In genomic region chr17:31379086-31379485, GRCm38 (mm10) we compare ENCODE assay signal across 26 mouse cellular contexts. TPM values are rescaled to one million over a fixed set of nuclear protein-coding genes. Genes with fewer than 3 reads are reported as not detected.
A peak's percentile ranks its signal among the peaks of the same experiment; 100 is the strongest.
DNase-seq lines count a peak whose midpoint lies in the region; ATAC-seq and TF ChIP-seq lines count a peak whose summit lies in the region.
"Had no signal": no experiment of that assay in that cellular context is flagged by ENCODE, and none has a peak within 500 bp of the region (broad histone marks: within the 10 kb centered on the region; RNA-seq: fewer than 3 reads in every experiment).

No protein-coding gene starts in this region.

- peak; percentile 16; the same call in 1 of the 2 replicates for TF ChIP-seq CTCF in heart, postnatal 0 days (IDR thresholded peaks at IDR 0.05; ENCODE audit: low read depth)
- peak; percentile 25; the same call in 1 of the 2 replicates for TF ChIP-seq CTCF in lung, embryonic 14.5 days (IDR thresholded peaks at IDR 0.05; ENCODE audit: low read depth)
- TF ChIP-seq CTCF in CH12.LX (conservative IDR thresholded peaks at IDR 0.05 in 1 of 2, IDR thresholded peaks at IDR 0.05 in 1 of 2; ENCODE audit: low read depth in 2 of 2, low read length in 2 of 2), result peak in 1 of 2 experiments; percentile 41; a peak in 2 of 4 replicates
- 0 out of 2 replicates have a peak, but pooled peaks have one; percentile 2 for TF ChIP-seq CTCF in brain, embryonic 14.5 days (IDR thresholded peaks at IDR 0.05; ENCODE audit: borderline replicate concordance, extremely low read depth, insufficient read depth, insufficient read length)

- dilution Hi-C loops in CH12.LX (cut with MboI; ENCODE audit: extremely low pct_ligation_motif_present, extremely low pct_unique_long_range_greater_than_20kb, low sequenced_read_pairs), result no loop called here

- 72% methylated on average over 2 of the region's 2 CpGs for WGBS in heart, postnatal 0 days
- 67% methylated on average over 2 of the region's 2 CpGs for WGBS in lung, embryonic 14.5 days

- no peak for ATAC-seq in heart, postnatal 0 days (ENCODE audit: insufficient read depth, low read depth)
- ATAC-seq in lung, embryonic 14.5 days (ENCODE audit: insufficient read depth), result no peak
- ATAC-seq: forebrain, embryonic 16.5 days; liver, embryonic 12.5 days; midbrain, embryonic 15.5 days had no signal

- H3K4me3 ChIP-seq in heart, postnatal 0 days (ENCODE audit: low read depth, low read length), result no peak overlapping the region
- no peak overlapping the region for H3K4me3 ChIP-seq in lung, embryonic 14.5 days (ENCODE audit: low read depth, low read length)
- no peak overlapping the region for H3K4me3 ChIP-seq in CH12.LX (replicated peaks in 1 of 3; ENCODE audit: low read depth in 2 of 3, low read length in 2 of 3, poor library complexity in 1 of 3)
- H3K4me3 ChIP-seq: embryonic facial prominence, embryonic 10.5 days; heart, embryonic 15.5 days; hindbrain, embryonic 10.5 days; limb, embryonic 13.5 days; liver, embryonic 12.5 days; midbrain, embryonic 15.5 days; myocyte; neural tube, embryonic 13.5 days had no signal

- no peak for TF ChIP-seq POLR2A in CH12.LX (IDR thresholded peaks at IDR 0.05; ENCODE audit: low read depth, low read length)
- no peak for TF ChIP-seq POLR2A in brain, embryonic 14.5 days (IDR thresholded peaks at IDR 0.05; ENCODE audit: borderline replicate concordance, extremely low read depth, insufficient read depth, insufficient read length, poor library complexity, severe bottlenecking)

- peaks cover 5% of the 10 kb centered on the region; the same call in 1 of the 2 replicates for H3K27me3 ChIP-seq in heart, postnatal 0 days (ENCODE audit: control insufficient read depth, insufficient read depth, low read length)
- no peaks in the 10 kb centered on the region for H3K27me3 ChIP-seq in lung, embryonic 14.5 days (ENCODE audit: insufficient read depth, low read length)
- peaks cover 48% of the 10 kb centered on the region for H3K27me3 ChIP-seq in CH12.LX (replicated peaks)
- H3K27me3 ChIP-seq: limb, embryonic 13.5 days; midbrain, embryonic 15.5 days; neural tube, embryonic 13.5 days had no signal

- DNase-seq in heart, postnatal 0 days (ENCODE audit: low spot score), result no peak
- DNase-seq in heart, postnatal 14 days, result no peak
- DNase-seq in lung, embryonic 14.5 days, result no peak
- DNase-seq in lung, postnatal 14 days, result no peak
- no peak for DNase-seq in CH12.LX (ENCODE audit: extremely low read depth)
- no peak for DNase-seq in brain, embryonic 14.5 days (ENCODE audit: low read depth)
- DNase-seq in thymus, postnatal 36 days, result no peak
- DNase-seq: adrenal gland, postnatal 10 days; kidney, adult 18-20 months; kidney, postnatal 10 days; lung, adult 18-20 months; lung, postnatal 4 days; right cerebral cortex, adult 18-20 months; right cerebral cortex, postnatal 4 days; thymus, adult 18-20 months; thymus, postnatal 4 days had no signal

- no peak overlapping the region for H3K27ac ChIP-seq in heart, postnatal 0 days (ENCODE audit: low read depth)
- H3K27ac ChIP-seq in lung, embryonic 14.5 days (ENCODE audit: low read depth), result no peak overlapping the region
- no peak overlapping the region for H3K27ac ChIP-seq in CH12.LX (ENCODE audit: insufficient read depth, low read depth)
- H3K27ac ChIP-seq: heart, embryonic 15.5 days; limb, embryonic 13.5 days; liver, embryonic 12.5 days; neural tube, embryonic 13.5 days had no signal

- peak; percentile 4 for TF ChIP-seq RAD21 in CH12.LX (IDR thresholded peaks at IDR 0.05; ENCODE audit: low read depth, low read length)

- no peak for TF ChIP-seq EP300 in heart, postnatal 0 days (IDR thresholded peaks at IDR 0.05; ENCODE audit: low read depth)
- no peak for TF ChIP-seq EP300 in CH12.LX (IDR thresholded peaks at IDR 0.05; ENCODE audit: low read length)

- no peak overlapping the region for H3K4me2 ChIP-seq in heart, postnatal 0 days (ENCODE audit: low read depth, low read length)
- H3K4me2 ChIP-seq in lung, embryonic 14.5 days, result no peak overlapping the region
- H3K4me2 ChIP-seq in CH12.LX (ENCODE audit: insufficient read depth, low read depth, poor library complexity, severe bottlenecking), result no peak overlapping the region
- H3K4me2 ChIP-seq: heart, embryonic 15.5 days; limb, embryonic 13.5 days; liver, embryonic 12.5 days; neural tube, embryonic 13.5 days had no signal

- no peaks in the 10 kb centered on the region for H3K4me1 ChIP-seq in heart, postnatal 0 days (ENCODE audit: control insufficient read depth, insufficient read depth)
- H3K4me1 ChIP-seq in lung, embryonic 14.5 days (ENCODE audit: insufficient read depth), result no peaks in the 10 kb centered on the region
- H3K4me1 ChIP-seq in CH12.LX (ENCODE audit: control insufficient read depth in 1 of 2, insufficient read depth in 2 of 2), result no peaks in the 10 kb centered on the region
- H3K4me1 ChIP-seq: heart, embryonic 15.5 days; liver, embryonic 12.5 days had no signal

- no peaks in the 10 kb centered on the region for H3K79me2 ChIP-seq in CH12.LX (replicated peaks; ENCODE audit: control insufficient read depth, extremely low read depth, insufficient read depth, poor library complexity, severe bottlenecking)

- H3K9ac ChIP-seq in heart, postnatal 0 days (replicated peaks; ENCODE audit: low read depth, low read length), result no peak overlapping the region
- no peak overlapping the region for H3K9ac ChIP-seq in lung, embryonic 14.5 days
- H3K9ac ChIP-seq in CH12.LX (ENCODE audit: insufficient read depth, low read depth), result no peak overlapping the region
- H3K9ac ChIP-seq: heart, embryonic 15.5 days; limb, embryonic 13.5 days; liver, embryonic 12.5 days; midbrain, embryonic 15.5 days had no signal

- no peaks in the 10 kb centered on the region for H3K9me3 ChIP-seq in heart, postnatal 0 days (replicated peaks; ENCODE audit: control insufficient read depth, low read length)
- H3K9me3 ChIP-seq in lung, embryonic 14.5 days (ENCODE audit: low read depth, low read length), result no peaks in the 10 kb centered on the region
- H3K9me3 ChIP-seq in CH12.LX (replicated peaks; ENCODE audit: low read length), result no peaks in the 10 kb centered on the region
- H3K9me3 ChIP-seq: embryonic facial prominence, embryonic 10.5 days; heart, embryonic 15.5 days; hindbrain, embryonic 10.5 days; limb, embryonic 13.5 days; liver, embryonic 12.5 days; midbrain, embryonic 15.5 days; neural tube, embryonic 13.5 days had no signal

- no peaks in the 10 kb centered on the region for H3K36me3 ChIP-seq in heart, postnatal 0 days (replicated peaks; ENCODE audit: control insufficient read depth, insufficient read depth, low read length)
- no peaks in the 10 kb centered on the region for H3K36me3 ChIP-seq in lung, embryonic 14.5 days (ENCODE audit: insufficient read depth)
- H3K36me3 ChIP-seq in CH12.LX (replicated peaks in 1 of 2; ENCODE audit: control insufficient read depth in 1 of 2, insufficient read depth in 1 of 2, low read length in 1 of 2), result no peaks in the 10 kb centered on the region
- H3K36me3 ChIP-seq: embryonic facial prominence, embryonic 10.5 days; G1E; heart, embryonic 15.5 days; hindbrain, embryonic 10.5 days; limb, embryonic 13.5 days; liver, embryonic 12.5 days; midbrain, embryonic 15.5 days; neural tube, embryonic 13.5 days had no signal

- in situ Hi-C loops in CH12.LX (cut with MboI; ENCODE audit: low pct_ligation_motif_present, low pct_unique_long_range_greater_than_20kb, low sequenced_read_pairs), result loop anchor here (5.0 kb wide), 1 partner anchor 113 kb away; no protein-coding TSS in a partner anchor

- intact Hi-C loops in heart, postnatal 14 days (cut with DNase I), result loop anchor here (2.0 to 5.0 kb wide), 2 partner anchors 68 to 283 kb away; no protein-coding TSS in a partner anchor

TF ChIP-seq in CH12.LX, 34 proteins besides CTCF, POLR2A, EP300 and RAD21:
- TF ChIP-seq SMC3 (IDR thresholded peaks at IDR 0.05; ENCODE audit: low read depth, low read length) (peak; percentile 31), MEF2A (IDR thresholded peaks at IDR 0.05; ENCODE audit: borderline replicate concordance, low read depth, low read length) (no peak)

RNA-seq across cellular contexts. Expression of gene Pde9a, which starts 6.9 kb away (rescaled TPM):
- 2.6 and 19.5 TPM in 2 replicates for total RNA-seq in heart, postnatal 0 days (2014; rRNA removed; ENCODE audit: low replicate concordance)
- 5.7 and 6.6 TPM in 2 replicates for polyA plus RNA-seq in heart, postnatal 0 days (2015; fragmentation: Nextera tagmentation; extraction: Ambion mirVana)
- 10 to 100 TPM in 1 of 2 experiments, 1 to 10 TPM in 1; 7.2 to 11.9 TPM for total RNA-seq in heart, postnatal 14 days (2021)
- 35.8 and 36.7 TPM in 2 replicates for polyA plus RNA-seq in lung, embryonic 14.5 days (2014; fragmentation: Nextera tagmentation; extraction: Ambion mirVana)
- total RNA-seq in CH12.LX (2012; rRNA removed), result not detected in 2 replicates
- not detected in 2 replicates for total RNA-seq in CH12.LX (2014; rRNA removed)
- not detected in 2 replicates for polyA plus RNA-seq in CH12.LX (2012; ENCODE audit: insufficient read length, low read depth)
- polyA plus RNA-seq in brain, embryonic 14.5 days (2012; rRNA removed), result 60.9 and 112 TPM in 2 replicates
- polyA plus RNA-seq: G1E had no signal
